Mouse (Mus musculus) embryonic facial prominence, embryonic 11.5 days (tissue): Measurements from ENCODE around the gene Syt17. TPM values are rescaled to one million over a fixed set of nuclear protein-coding genes. Genes with fewer than 3 reads are reported as not detected.

Experiments
- ATAC-seq: fragments of 200-750 bp; cut with Nextera tagmentation; replicated peaks from 2 replicates; pipeline ENCODE4 v1.8.0; 2017; ENCODE audit warnings: low read depth; ENCODE audit not compliant: insufficient number of reproducible peaks, low FRiP score, low TSS enrichment
- DNase-seq: peaks from one replicate; pipeline ENCODE4 v3.0.0-alpha.2; 2015; ENCODE audit warnings: low spot score
- H3K27ac ChIP-seq: fragments of 300-500 bp; sonication (generic); replicated peaks from 2 replicates; pipeline ENCODE4 v1.5.1; 2014; ENCODE audit warnings: mild to moderate bottlenecking, low read depth, low read length, control low read depth
- H3K27me3 ChIP-seq: fragments of 300-500 bp; sonication (generic); 2 replicates; pipeline ENCODE4 v1.6.1; 2014; ENCODE audit warnings: mild to moderate bottlenecking, low read length, moderate library complexity, mixed read lengths; ENCODE audit not compliant: control insufficient read depth, insufficient read depth
- H3K36me3 ChIP-seq: fragments of 300-500 bp; sonication (generic); replicated peaks from 2 replicates; pipeline ENCODE4 v1.6.1; 2014; ENCODE audit warnings: low read depth, mild to moderate bottlenecking, low read length, moderate library complexity, mixed read lengths; ENCODE audit not compliant: control insufficient read depth, insufficient read depth
- H3K4me1 ChIP-seq: fragments of 300-500 bp; sonication (generic); 2 replicates; pipeline ENCODE4 v1.6.1; 2014; ENCODE audit warnings: low read length, mixed read lengths; ENCODE audit not compliant: control insufficient read depth, insufficient read depth
- H3K4me2 ChIP-seq: fragments of 300-500 bp; sonication (generic); 2 replicates; pipeline ENCODE4 v1.6.1; 2014; ENCODE audit warnings: low read depth, mild to moderate bottlenecking, control low read depth, low read length, moderate library complexity
- H3K4me3 ChIP-seq: fragments of 300-500 bp; sonication (generic); 2 replicates; pipeline ENCODE4 v1.5.1; 2014; ENCODE audit warnings: low read depth, low read length, control low read depth
- H3K9ac ChIP-seq: fragments of 300-500 bp; sonication (generic); replicated peaks from 2 replicates; pipeline ENCODE4 v1.6.1; 2014; ENCODE audit warnings: mild to moderate bottlenecking, control low read depth, low read length
- H3K9me3 ChIP-seq: fragments of 300-500 bp; sonication (generic); replicated peaks from 2 replicates; pipeline ENCODE4 v1.6.1; 2016; ENCODE audit warnings: mild to moderate bottlenecking, low read length, inconsistent platforms, mixed read lengths; ENCODE audit not compliant: control insufficient read depth
- WGBS: fragments of 180-500 bp; shearing (Covaris S2); extraction: QIAGEN DNeasy Blood & Tissue Kit; methylation state at CpG from one replicate; pipeline ENCODE4 v1.1.7; 2014; 5-methylcytosine and 5-hydroxymethylcytosine counted together
- polyA plus RNA-seq: library from polyadenylated mRNA; unstranded; fragments of >200 nt; fragmentation: Nextera tagmentation; extraction: Ambion mirVana; gene quantifications from 2 replicates; pipeline ENCODE4 v1.2.1, GENCODE M21; 2014

Syt17 gene
- polyA plus RNA-seq, result 2.3 TPM in 2 replicates

GRCm38 (mm10) chr7:118448134-118448967 is at the start of gene Syt17:
Gene Syt17 (minus strand): TSS chr7:118448222.
- H3K27ac ChIP-seq, result no peak within 1 kb of the TSS

DNA sequence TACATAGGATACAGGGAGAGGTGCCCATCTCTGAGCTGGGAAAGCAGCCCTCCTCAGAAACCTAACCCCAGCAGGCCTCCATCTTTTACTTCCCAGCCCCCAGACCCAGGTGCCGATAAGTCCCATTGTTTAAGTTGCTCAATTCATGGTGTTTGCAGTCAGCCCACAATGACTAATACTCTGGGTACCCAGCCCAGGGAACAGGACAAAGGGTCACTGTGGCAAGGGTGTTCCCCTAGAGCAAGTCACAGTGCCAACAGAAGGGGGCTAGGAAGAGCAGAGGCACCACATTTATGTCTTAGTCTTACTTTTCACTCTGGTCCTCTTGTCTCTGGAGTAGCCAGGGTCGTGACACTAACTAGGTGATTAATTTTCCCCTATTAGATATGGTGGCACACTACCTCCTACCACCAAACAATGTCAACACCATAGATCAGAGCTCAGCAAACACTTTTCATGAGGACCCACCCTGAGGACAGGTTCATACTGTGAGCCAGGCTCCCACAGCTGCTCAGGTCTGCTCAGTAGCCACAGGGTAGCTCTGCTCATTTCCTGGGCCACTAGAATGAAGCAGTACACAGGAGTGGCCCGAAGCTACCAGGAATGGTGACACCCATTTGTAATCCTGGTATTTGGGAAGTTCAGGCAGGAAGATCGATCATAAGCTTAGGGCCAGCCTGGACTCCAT is 47.0 kb upstream of the Syt17 start:
- WGBS, result 78% methylated on average over 4 of the region's 4 CpGs
- DNase-seq, result no peak
- no peak for ATAC-seq
- no peaks in the 10 kb centered on the region for H3K36me3 ChIP-seq
- no peak overlapping the region for H3K4me3 ChIP-seq
- H3K27me3 ChIP-seq, result peaks cover 9% of the 10 kb centered on the region
- H3K4me2 ChIP-seq, result no peak overlapping the region
- no peaks in the 10 kb centered on the region; the same call in none of the 2 replicates for H3K4me1 ChIP-seq
- H3K9ac ChIP-seq, result no peak overlapping the region
- no peak overlapping the region for H3K27ac ChIP-seq
- no peaks in the 10 kb centered on the region for H3K9me3 ChIP-seq

More at GRCm38 (mm10) chr7:118448134-118448967, at the start of gene Syt17:
- peaks cover 12% of the 10 kb centered on the region for H3K4me1 ChIP-seq
- H3K4me2 ChIP-seq, result peak within 1 kb of the TSS; percentile 98
- H3K4me3 ChIP-seq, result peak within 1 kb of the TSS; percentile 60
- under 1% methylated on average over 54 of the region's 58 CpGs for WGBS
- peak; percentile 80 for DNase-seq
- peak; percentile 72 for ATAC-seq
- peak within 1 kb of the TSS; percentile 59 for H3K9ac ChIP-seq
- H3K36me3 ChIP-seq, result no peaks in the 10 kb centered on the region
- peaks cover 5% of the 10 kb centered on the region; the same call in 1 of the 2 replicates for H3K27me3 ChIP-seq
- H3K9me3 ChIP-seq, result no peaks in the 10 kb centered on the region

DNA sequence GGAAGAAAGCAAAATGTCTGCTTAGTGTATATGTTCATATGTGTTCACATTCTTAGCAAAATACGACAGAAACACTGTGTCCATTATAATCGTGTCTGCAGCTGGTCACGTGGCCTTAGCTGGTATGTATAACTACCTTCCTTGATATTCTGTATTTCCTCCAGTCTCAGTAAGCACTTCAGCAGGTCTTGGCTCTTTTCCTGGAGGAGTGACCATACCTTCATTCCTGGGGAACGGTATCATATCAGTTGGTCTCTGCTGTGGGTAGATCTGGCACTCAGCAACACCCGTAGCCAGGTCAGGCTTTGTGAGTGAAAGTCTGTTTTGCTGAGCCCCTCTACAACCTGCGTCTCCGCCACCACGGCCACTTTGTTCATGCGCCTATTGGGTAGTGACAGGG is 45.9 kb upstream of the Syt17 start:
- ATAC-seq (no peak), DNase-seq (no peak)
- H3K27me3 ChIP-seq, result peaks cover 16% of the 10 kb centered on the region
- no peak overlapping the region for H3K27ac ChIP-seq
- WGBS, result 89% methylated on average over 9 of the region's 9 CpGs
- H3K4me2 ChIP-seq, result no peak overlapping the region
- H3K4me1 ChIP-seq, result no peaks in the 10 kb centered on the region; the same call in none of the 2 replicates
- no peaks in the 10 kb centered on the region for H3K9me3 ChIP-seq
- no peak overlapping the region for H3K9ac ChIP-seq
- no peaks in the 10 kb centered on the region for H3K36me3 ChIP-seq
- H3K4me3 ChIP-seq, result no peak overlapping the region

DNA sequence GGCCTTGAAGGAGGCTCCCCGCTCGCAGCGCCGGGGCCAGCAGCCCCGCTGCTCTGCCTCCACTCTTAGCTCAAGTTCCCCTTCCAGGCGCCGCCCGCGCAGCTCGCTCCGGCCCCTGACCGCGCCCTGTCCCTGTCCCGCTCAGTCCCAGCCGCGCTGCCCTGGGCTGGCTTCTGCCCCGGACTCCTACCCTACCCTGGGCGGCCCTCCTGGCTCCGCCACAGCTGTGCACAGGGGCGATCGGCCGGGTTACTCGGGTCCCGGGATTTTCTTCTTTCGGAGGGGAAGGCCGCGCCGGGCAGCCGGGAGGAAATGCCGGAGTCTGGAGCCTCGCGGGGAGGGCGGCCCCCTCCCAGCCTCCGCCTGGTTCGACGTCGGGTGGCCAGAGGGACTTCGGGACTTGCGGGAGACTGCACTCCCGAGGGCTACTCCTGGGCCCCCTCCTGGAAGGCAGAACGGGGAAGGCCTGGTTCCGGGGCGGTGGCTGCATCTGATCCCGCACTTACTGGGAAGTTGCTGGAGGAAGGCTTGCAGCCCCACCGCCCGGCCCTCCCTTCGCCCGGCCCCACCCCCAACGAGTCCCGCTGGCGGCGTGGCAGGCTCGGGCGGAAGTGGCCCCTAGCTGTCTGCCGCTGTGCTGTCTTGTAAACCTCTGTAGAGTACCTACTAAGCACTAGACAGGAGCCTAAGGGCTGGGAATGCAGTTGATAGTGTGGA is 43.6 kb upstream of the Syt17 start, which contains the start of gene Itpripl2:
TSS of gene Itpripl2 (minus strand) at position 545 of the 717 bp plus-strand sequence.
- DNase-seq, result peak; percentile 77
- peak; percentile 86 for ATAC-seq
- Histone ChIP-seq H3K27me3 (peaks cover 17% of the 10 kb centered on the region), H3K4me2 (peak within 1 kb of the TSS; percentile 89), H3K4me1 (no peaks in the 10 kb centered on the region; the same call in none of the 2 replicates), H3K36me3 (no peaks in the 10 kb centered on the region), H3K27ac (peak within 1 kb of the TSS; percentile 53; the same call in 1 of the 2 replicates), H3K9ac (peak within 1 kb of the TSS; percentile 92), H3K4me3 (peak within 1 kb of the TSS; percentile 59), H3K9me3 (no peaks in the 10 kb centered on the region)
- whole genome bisulfite sequencing, result under 1% methylated on average over 52 of the region's 55 CpGs

DNA sequence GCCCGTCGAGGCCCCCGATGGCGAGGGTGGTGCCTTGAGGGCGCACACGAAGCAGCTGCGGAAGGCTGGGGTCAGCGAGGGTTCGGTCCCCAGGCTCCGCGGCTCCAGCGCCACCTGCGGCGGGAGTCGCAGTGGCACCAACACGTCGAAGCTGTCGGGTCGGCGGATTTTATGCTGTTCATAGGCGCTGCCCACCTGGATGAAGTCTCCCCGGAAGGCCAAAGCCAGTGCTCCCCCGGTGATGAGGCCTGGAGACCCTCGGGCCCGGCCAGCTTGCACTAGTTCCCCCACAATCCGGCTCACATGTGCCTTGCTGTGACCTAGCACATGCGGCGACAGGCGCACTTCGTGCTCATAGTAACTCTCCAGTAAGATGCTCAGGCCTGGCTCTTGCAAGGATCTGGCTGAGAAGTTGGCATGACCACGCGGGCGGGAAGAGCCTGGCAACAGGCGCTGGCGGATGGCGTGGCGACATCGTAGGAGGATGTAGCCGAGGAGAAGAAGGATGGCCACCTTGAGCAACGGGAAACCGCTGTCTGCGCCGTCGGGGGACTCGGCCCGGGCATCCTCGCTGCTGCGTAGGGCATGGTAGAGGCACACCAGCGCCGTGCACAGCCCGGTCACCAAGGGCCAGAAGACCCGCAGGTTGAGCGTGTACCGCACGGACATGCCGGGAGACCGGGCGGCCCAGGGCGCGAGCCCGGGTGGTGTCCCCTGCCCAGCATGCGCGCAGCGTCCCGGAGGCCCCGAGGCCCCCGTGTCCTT is 42.8 kb upstream of the Syt17 start:
- Histone ChIP-seq H3K27ac (peak overlapping the region; percentile 53; the same call in 1 of the 2 replicates), H3K9ac (peak overlapping the region; percentile 92), H3K4me1 (no peaks in the 10 kb centered on the region; the same call in none of the 2 replicates), H3K9me3 (no peaks in the 10 kb centered on the region), H3K36me3 (no peaks in the 10 kb centered on the region), H3K4me2 (peak overlapping the region; percentile 89), H3K4me3 (peak overlapping the region; percentile 59), H3K27me3 (peaks cover 17% of the 10 kb centered on the region)
- DNase-seq, result peak; percentile 47
- peak; percentile 63 for ATAC-seq
- WGBS, result 3% methylated on average over 65 of the region's 67 CpGs

- Histone ChIP-seq H3K4me3 (peak overlapping the region; percentile 59), H3K4me2 (peak overlapping the region; percentile 89), H3K4me1 (no peaks in the 10 kb centered on the region; the same call in none of the 2 replicates), H3K36me3 (no peaks in the 10 kb centered on the region), H3K9me3 (no peaks in the 10 kb centered on the region), H3K27ac (no peak overlapping the region), H3K9ac (no peak overlapping the region), H3K27me3 (peaks cover 17% of the 10 kb centered on the region)
- DNase-seq (no peak), ATAC-seq (no peak; the same call in 1 of the 2 replicates)
- 15% methylated on average over 57 of the region's 57 CpGs for WGBS
These were observed 42.0 kb upstream of the Syt17 start for GRCm38 (mm10) chr7:118489706-118490665.
